Mouse (Mus musculus) lung, embryonic 14.5 days (tissue): Measurements from ENCODE around the gene Prkcb. TPM values are rescaled to one million over a fixed set of nuclear protein-coding genes. Genes with fewer than 3 reads are reported as not detected.

Experiments
- ATAC-seq: fragments of 200-750 bp; cut with Nextera tagmentation; 2 replicates; pipeline ENCODE4 v1.8.0; 2017; ENCODE audit warnings: mild to moderate bottlenecking, moderate TSS enrichment, moderate library complexity; ENCODE audit not compliant: insufficient read depth
- DNase-seq: peaks from one replicate; pipeline ENCODE4 v3.0.0-alpha.2; 2015
- H3K27ac ChIP-seq: fragments of 300-500 bp; sonication (generic); 2 replicates; pipeline ENCODE4 v1.5.1; 2014; ENCODE audit warnings: low read depth, mild to moderate bottlenecking, moderate library complexity
- H3K27me3 ChIP-seq: fragments of 300-500 bp; sonication (generic); 2 replicates; pipeline ENCODE4 v1.6.1; 2014; ENCODE audit warnings: low read length, control low read depth; ENCODE audit not compliant: insufficient read depth
- H3K36me3 ChIP-seq: fragments of 300-500 bp; sonication (generic); 2 replicates; pipeline ENCODE4 v1.6.1; 2014; ENCODE audit warnings: control low read depth; ENCODE audit not compliant: insufficient read depth
- H3K4me1 ChIP-seq: fragments of 300-500 bp; sonication (generic); 2 replicates; pipeline ENCODE4 v1.6.1; 2014; ENCODE audit warnings: antibody characterized with exemption, control low read depth; ENCODE audit not compliant: insufficient read depth
- H3K4me2 ChIP-seq: fragments of 300-500 bp; sonication (generic); 2 replicates; pipeline ENCODE4 v1.6.1; 2014; ENCODE audit warnings: mild to moderate bottlenecking
- H3K4me3 ChIP-seq: fragments of 300-500 bp; sonication (generic); 2 replicates; pipeline ENCODE4 v1.5.1; 2014; ENCODE audit warnings: low read depth, low read length
- H3K9ac ChIP-seq: fragments of 300-500 bp; sonication (generic); 2 replicates; pipeline ENCODE4 v1.6.1; 2014
- H3K9me3 ChIP-seq: fragments of 300-500 bp; sonication (generic); 2 replicates; pipeline ENCODE4 v1.6.1; 2016; ENCODE audit warnings: low read depth, low read length, control low read depth
- CTCF ChIP-seq: IDR thresholded peaks from 2 replicates; pipeline ENCODE4 v1.5.1; 2016; ENCODE audit warnings: antibody characterized with exemption, low read depth
- WGBS: fragments of 180-500 bp; shearing (Covaris S2); extraction: QIAGEN DNeasy Blood & Tissue Kit; methylation state at CpG from one replicate; pipeline ENCODE4 v1.1.7; 2014; 5-methylcytosine and 5-hydroxymethylcytosine counted together
- polyA plus RNA-seq: library from polyadenylated mRNA; unstranded; fragments of >200 nt; fragmentation: Nextera tagmentation; extraction: Ambion mirVana; gene quantifications from 2 replicates; pipeline ENCODE4 v1.2.1, GENCODE M21; 2014

Gene Prkcb
- polyA plus RNA-seq, 1 experiment from 2014 or later = 9.7 TPM

DNA sequence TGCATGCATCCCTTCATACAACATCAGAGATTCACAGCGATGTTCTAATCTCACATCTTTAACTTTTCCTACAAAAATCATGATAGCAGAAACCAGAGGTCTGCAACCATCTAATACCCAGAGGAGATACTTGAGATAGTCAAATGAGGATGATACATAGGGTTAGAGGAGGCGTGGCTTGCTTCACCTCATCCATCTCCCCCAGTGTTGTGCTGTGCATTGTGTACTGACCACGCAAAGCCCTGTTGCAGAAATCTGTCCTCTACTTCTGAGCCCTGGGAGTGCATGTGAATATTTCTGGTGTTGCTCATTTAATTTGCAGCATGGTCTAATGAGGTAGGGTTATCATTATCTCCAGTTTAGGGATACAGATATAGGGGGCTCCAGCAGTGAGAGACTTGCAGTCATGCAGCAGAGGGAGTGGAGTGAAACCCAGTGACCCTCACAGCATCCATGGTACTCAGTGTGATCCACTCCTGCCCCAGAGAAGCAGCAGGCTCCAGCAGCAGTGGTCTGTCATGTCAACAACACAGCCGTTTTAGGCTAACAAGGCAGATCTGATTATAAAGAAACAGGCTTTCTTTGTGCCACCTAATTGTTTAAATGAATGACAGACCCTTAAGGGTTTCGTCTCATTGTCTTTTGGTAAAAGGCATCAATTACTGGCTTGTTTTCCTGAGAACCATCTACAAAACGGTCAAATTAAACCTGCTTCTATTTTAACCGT is 269.7 kb downstream of the Prkcb start:
- 41% methylated on average over 7 of the region's 7 CpGs for WGBS
- Histone ChIP-seq H3K9ac (no peak overlapping the region), H3K27me3 (no peaks in the 10 kb centered on the region), H3K4me2 (no peak overlapping the region), H3K9me3 (no peaks in the 10 kb centered on the region), H3K4me1 (0 out of 2 replicates have a peak, but pooled peaks cover 3% of the 10 kb centered on the region), H3K36me3 (no peaks in the 10 kb centered on the region), H3K27ac (peak overlapping the region; percentile 40), H3K4me3 (no peak overlapping the region)
- TF ChIP-seq CTCF = no peak
- peak; percentile 19 for DNase-seq
- peak; percentile 66; the same call in 1 of the 2 replicates for ATAC-seq

DNA sequence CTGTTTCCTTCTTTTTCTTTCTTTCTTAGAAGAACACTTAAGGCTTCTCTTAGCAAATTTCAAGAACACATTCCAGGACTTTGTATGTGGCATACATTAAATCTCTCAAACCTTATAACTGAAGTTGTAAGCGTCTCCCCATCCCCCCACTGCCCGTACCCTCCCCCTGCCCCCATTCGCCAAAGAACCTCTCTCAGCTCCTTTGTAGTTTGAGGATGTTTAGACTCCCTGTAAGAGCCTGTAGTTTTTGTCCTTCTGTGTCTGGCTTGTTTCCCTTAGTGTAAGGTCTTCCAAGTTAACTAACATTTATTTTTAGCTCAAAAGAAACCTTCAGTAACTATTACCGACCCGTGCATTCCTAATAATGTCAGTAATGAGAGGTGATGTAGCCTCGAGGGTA is 270.4 kb downstream of the Prkcb start:
- ATAC-seq (peak; percentile 65; the same call in 1 of the 2 replicates), DNase-seq (peak; percentile 62)
- peak overlapping the region; percentile 40; the same call in 1 of the 2 replicates for H3K27ac ChIP-seq

GRCm38 (mm10) chr7:122562586-122562985 is 274.0 kb downstream of the Prkcb start:
- TF ChIP-seq CTCF = no peak
- Histone ChIP-seq H3K36me3 (no peaks in the 10 kb centered on the region), H3K9ac (no peak overlapping the region), H3K9me3 (no peaks in the 10 kb centered on the region), H3K4me2 (no peak overlapping the region), H3K27ac (no peak overlapping the region), H3K27me3 (no peaks in the 10 kb centered on the region), H3K4me1 (0 out of 2 replicates have a peak, but pooled peaks cover 3% of the 10 kb centered on the region), H3K4me3 (no peak overlapping the region)
- WGBS = 31% methylated on average over 5 of the region's 5 CpGs
- peak; percentile 71 for DNase-seq
- 0 out of 2 replicates have a peak, but pooled peaks have one; percentile 13 for ATAC-seq

More for the DNA sequence above, 270.4 kb downstream of the Prkcb start:
- Histone ChIP-seq H3K9ac (no peak overlapping the region), H3K27me3 (no peaks in the 10 kb centered on the region), H3K4me2 (no peak overlapping the region), H3K36me3 (no peaks in the 10 kb centered on the region), H3K4me1 (0 out of 2 replicates have a peak, but pooled peaks cover 3% of the 10 kb centered on the region), H3K4me3 (no peak overlapping the region), H3K9me3 (no peaks in the 10 kb centered on the region)
- 20% methylated on average over 6 of the region's 6 CpGs for WGBS
- TF ChIP-seq CTCF = no peak

- WGBS = 76% methylated on average over 1 of the region's 1 CpGs
- Histone ChIP-seq H3K4me2 (no peak overlapping the region), H3K9me3 (no peaks in the 10 kb centered on the region), H3K27ac (no peak overlapping the region), H3K27me3 (no peaks in the 10 kb centered on the region), H3K4me1 (0 out of 2 replicates have a peak, but pooled peaks cover 3% of the 10 kb centered on the region), H3K9ac (no peak overlapping the region), H3K4me3 (no peak overlapping the region), H3K36me3 (no peaks in the 10 kb centered on the region)
- ATAC-seq (no peak), DNase-seq (no peak)
- no peak for TF ChIP-seq CTCF
These were observed 276.8 kb downstream of the Prkcb start for GRCm38 (mm10) chr7:122565371-122565770.

DNA sequence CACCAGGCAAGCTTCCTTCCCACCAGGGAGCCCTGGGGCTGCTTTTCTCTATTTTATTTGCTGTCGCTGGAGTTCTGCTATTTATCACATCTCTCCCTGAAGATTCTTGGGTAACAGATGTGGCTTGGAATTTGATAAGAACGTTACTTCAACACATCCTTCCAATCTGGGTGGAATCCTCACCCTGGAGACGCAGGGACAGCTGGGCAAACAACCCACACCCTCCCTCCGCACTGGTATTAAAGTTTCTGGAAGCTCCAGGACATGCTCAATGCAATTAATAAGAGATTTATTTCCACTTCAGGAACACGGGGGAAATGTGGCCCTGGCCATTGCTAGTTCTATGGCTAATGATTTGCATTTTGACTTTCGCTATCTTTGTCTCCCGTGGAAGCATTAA is 277.5 kb downstream of the Prkcb start:
- Histone ChIP-seq H3K4me1 (0 out of 2 replicates have a peak, but pooled peaks cover 3% of the 10 kb centered on the region), H3K9ac (no peak overlapping the region), H3K9me3 (no peaks in the 10 kb centered on the region), H3K27ac (no peak overlapping the region), H3K4me2 (no peak overlapping the region), H3K4me3 (no peak overlapping the region), H3K36me3 (no peaks in the 10 kb centered on the region), H3K27me3 (no peaks in the 10 kb centered on the region)
- no peak for TF ChIP-seq CTCF
- ATAC-seq (no peak), DNase-seq (peak; percentile 10)
- 30% methylated on average over 7 of the region's 7 CpGs for WGBS

DNA sequence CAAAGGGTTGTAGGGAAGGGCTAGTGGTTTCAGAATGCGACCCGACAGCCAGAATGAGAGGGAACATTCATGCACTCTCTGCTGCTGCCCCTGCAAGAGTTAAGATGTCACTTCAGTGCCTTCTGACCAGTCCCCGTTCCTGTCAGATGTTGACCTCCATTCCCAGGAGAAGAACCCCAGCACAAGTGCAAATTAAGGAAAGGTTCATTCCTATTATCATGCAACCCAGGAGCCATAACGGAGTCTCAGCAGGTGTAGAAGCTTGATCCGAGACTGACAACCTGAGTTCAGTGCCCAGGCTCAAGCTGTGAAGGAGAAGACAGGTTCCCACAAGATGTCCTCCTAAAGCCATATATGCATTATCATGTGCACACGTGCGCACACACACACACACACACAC is 280.2 kb downstream of the Prkcb start:
- Histone ChIP-seq H3K27me3 (no peaks in the 10 kb centered on the region), H3K36me3 (no peaks in the 10 kb centered on the region), H3K4me3 (no peak overlapping the region), H3K9me3 (no peaks in the 10 kb centered on the region), H3K9ac (no peak overlapping the region), H3K27ac (no peak overlapping the region), H3K4me1 (no peaks in the 10 kb centered on the region), H3K4me2 (no peak overlapping the region)
- DNase-seq = no peak
- no peak for ATAC-seq
- TF ChIP-seq CTCF = no peak
- WGBS = 89% methylated on average over 7 of the region's 7 CpGs

DNA sequence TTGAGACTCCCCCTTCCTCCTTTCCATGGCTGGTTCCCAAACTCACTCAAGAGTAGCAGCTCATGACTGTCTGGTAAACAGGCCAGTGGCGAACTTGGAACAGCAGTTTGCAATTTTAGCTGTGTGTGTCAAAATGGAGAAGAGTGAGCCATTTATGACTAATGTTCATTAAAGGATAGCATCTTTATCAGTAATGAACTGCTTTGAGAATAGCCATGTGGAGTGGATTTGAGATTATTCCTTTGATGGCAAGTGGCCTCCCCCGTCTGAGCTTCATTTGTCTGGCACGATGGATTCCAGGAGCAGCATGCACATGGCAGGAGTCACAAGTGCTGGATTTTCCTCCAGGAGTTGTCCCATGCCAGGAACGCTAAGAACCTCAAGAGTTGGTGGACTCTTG is 281.9 kb downstream of the Prkcb start:
- Histone ChIP-seq H3K27ac (no peak overlapping the region; the same call in 1 of the 2 replicates), H3K9ac (no peak overlapping the region), H3K36me3 (no peaks in the 10 kb centered on the region), H3K4me2 (no peak overlapping the region), H3K4me3 (no peak overlapping the region), H3K9me3 (no peaks in the 10 kb centered on the region), H3K27me3 (no peaks in the 10 kb centered on the region), H3K4me1 (no peaks in the 10 kb centered on the region; the same call in 1 of the 2 replicates)
- 32% methylated on average over 4 of the region's 4 CpGs for WGBS
- ATAC-seq = peak; percentile 67
- TF ChIP-seq CTCF = no peak
- DNase-seq = peak; percentile 89
